Mouse (Mus musculus): ENCODE data around the gene Pla2g6.

GRCm38 (mm10) chr15:79342641-79343337, 14.6 kb upstream of the Pla2g6 start:
- TF ChIP-seq CTCF (IDR thresholded peaks at IDR 0.05; ENCODE audit: low read depth), result no peak
- TF ChIP-seq EP300 (optimal IDR thresholded peaks at IDR 0.05), result no peak
